Mouse (Mus musculus) heart, embryonic 10.5 days (tissue): ENCODE results near the gene Ranbp6. TPM values are rescaled to one million over a fixed set of nuclear protein-coding genes. Genes with fewer than 3 reads are reported as not detected.

ENCODE experiments used
- DNase-seq: peaks from one replicate; pipeline ENCODE4 v3.0.0-alpha.2; 2017; ENCODE audit warnings: low spot score
- H3K27ac ChIP-seq: fragments of 300-500 bp; sonication (generic); 2 replicates; pipeline ENCODE4 v1.5.1; 2016; ENCODE audit warnings: mild to moderate bottlenecking
- H3K27me3 ChIP-seq: fragments of 300-500 bp; sonication (generic); 2 replicates; pipeline ENCODE4 v1.6.1; 2016; ENCODE audit warnings: mild to moderate bottlenecking; ENCODE audit not compliant: poor library complexity, insufficient read depth, severe bottlenecking
- H3K36me3 ChIP-seq: fragments of 300-500 bp; sonication (generic); 2 replicates; pipeline ENCODE4 v1.6.1; 2016; ENCODE audit warnings: mild to moderate bottlenecking, moderate library complexity
- H3K4me1 ChIP-seq: fragments of 300-500 bp; sonication (generic); 2 replicates; pipeline ENCODE4 v1.6.1; 2016; ENCODE audit warnings: mild to moderate bottlenecking
- H3K4me3 ChIP-seq: fragments of 300-500 bp; sonication (generic); 2 replicates; pipeline ENCODE4 v1.5.1; 2016; ENCODE audit warnings: mild to moderate bottlenecking, moderate library complexity
- H3K9me3 ChIP-seq: fragments of 300-500 bp; sonication (generic); 2 replicates; pipeline ENCODE4 v1.6.1; 2016; ENCODE audit warnings: mild to moderate bottlenecking, moderate library complexity
- WGBS: fragments of 180-500 bp; shearing (Covaris S2); methylation state at CpG from one replicate; pipeline ENCODE4 v1.1.7; 2016; 5-methylcytosine and 5-hydroxymethylcytosine counted together
- polyA plus RNA-seq: library from polyadenylated mRNA; unstranded; fragments of >200 nt; fragmentation: Nextera tagmentation; extraction: Ambion mirVana; gene quantifications from 2 replicates; pipeline ENCODE4 v1.2.1, GENCODE M21; 2016

Gene Ranbp6
- 16.2 and 19.7 TPM in 2 replicates for polyA plus RNA-seq

- H3K36me3 ChIP-seq: peaks cover 28% of the 10 kb centered on the region
- H3K27ac ChIP-seq: peak within 1 kb of the TSS; percentile 90
- DNase-seq: peak; percentile 94
- WGBS: under 1% methylated on average over 47 of the region's 47 CpGs
- H3K27me3 ChIP-seq: no peaks in the 10 kb centered on the region
- peaks cover 9% of the 10 kb centered on the region for H3K4me1 ChIP-seq
- H3K9me3 ChIP-seq: no peaks in the 10 kb centered on the region
- H3K4me3 ChIP-seq: peak within 1 kb of the TSS; percentile 81
Measured at GRCm38 (mm10) chr19:29812581-29813460, at the start of gene Ranbp6. Gene Ranbp6, minus strand, starts transcription at chr19:29812974.

- no peak overlapping the region for H3K27ac ChIP-seq
- no peaks in the 10 kb centered on the region for H3K27me3 ChIP-seq
- 82% methylated on average over 4 of the region's 4 CpGs for WGBS
- DNase-seq: no peak
- H3K4me3 ChIP-seq: no peak overlapping the region
- H3K9me3 ChIP-seq: no peaks in the 10 kb centered on the region
- no peaks in the 10 kb centered on the region for H3K36me3 ChIP-seq
- 0 out of 2 replicates have a peak, but pooled peaks cover 8% of the 10 kb centered on the region for H3K4me1 ChIP-seq
Measured at GRCm38 (mm10) chr19:29860816-29861215, 48.0 kb upstream of the Ranbp6 start.

GRCm38 (mm10) chr19:29857267-29857666 lies 44.5 kb upstream of the Ranbp6 start:
- Histone ChIP-seq H3K9me3 (no peaks in the 10 kb centered on the region), H3K27me3 (no peaks in the 10 kb centered on the region), H3K27ac (no peak overlapping the region), H3K36me3 (no peaks in the 10 kb centered on the region), H3K4me3 (no peak overlapping the region), H3K4me1 (0 out of 2 replicates have a peak, but pooled peaks cover 8% of the 10 kb centered on the region)
- no peak for DNase-seq
- 86% methylated on average over 5 of the region's 5 CpGs for WGBS

GRCm38 (mm10) chr19:29853711-29854110 lies 40.9 kb upstream of the Ranbp6 start:
- Histone ChIP-seq H3K27ac (no peak overlapping the region), H3K4me3 (no peak overlapping the region), H3K4me1 (no peaks in the 10 kb centered on the region), H3K36me3 (no peaks in the 10 kb centered on the region), H3K9me3 (no peaks in the 10 kb centered on the region), H3K27me3 (peaks cover 4% of the 10 kb centered on the region; the same call in 1 of the 2 replicates)
- 66% methylated on average over 5 of the region's 5 CpGs for WGBS
- DNase-seq: no peak

GRCm38 (mm10) chr19:29851036-29851690 lies 38.4 kb upstream of the Ranbp6 start:
- Histone ChIP-seq H3K4me3 (no peak overlapping the region), H3K36me3 (no peaks in the 10 kb centered on the region), H3K4me1 (no peaks in the 10 kb centered on the region), H3K27ac (no peak overlapping the region), H3K9me3 (no peaks in the 10 kb centered on the region), H3K27me3 (peaks cover 4% of the 10 kb centered on the region; the same call in 1 of the 2 replicates)
- no peak for DNase-seq
- 54% methylated on average over 12 of the region's 12 CpGs for WGBS

- WGBS: 78% methylated on average over 11 of the region's 11 CpGs
- H3K4me1 ChIP-seq: no peaks in the 10 kb centered on the region
- H3K36me3 ChIP-seq: no peaks in the 10 kb centered on the region
- H3K27ac ChIP-seq: no peak overlapping the region
- H3K4me3 ChIP-seq: no peak overlapping the region
- no peak for DNase-seq
- H3K9me3 ChIP-seq: no peaks in the 10 kb centered on the region
- H3K27me3 ChIP-seq: peaks cover 4% of the 10 kb centered on the region; the same call in 1 of the 2 replicates
Measured at GRCm38 (mm10) chr19:29849924-29850551, 37.3 kb upstream of the Ranbp6 start.

GRCm38 (mm10) chr19:29844036-29844661 lies 31.4 kb upstream of the Ranbp6 start:
- no peaks in the 10 kb centered on the region for H3K27me3 ChIP-seq
- no peaks in the 10 kb centered on the region for H3K36me3 ChIP-seq
- H3K9me3 ChIP-seq: no peaks in the 10 kb centered on the region
- WGBS: 77% methylated on average over 12 of the region's 12 CpGs
- H3K4me3 ChIP-seq: no peak overlapping the region
- DNase-seq: no peak
- no peaks in the 10 kb centered on the region for H3K4me1 ChIP-seq
- H3K27ac ChIP-seq: no peak overlapping the region

GRCm38 (mm10) chr19:29843641-29844035 lies 30.9 kb upstream of the Ranbp6 start:
- no peaks in the 10 kb centered on the region for H3K27me3 ChIP-seq
- no peak overlapping the region for H3K27ac ChIP-seq
- WGBS: 53% methylated on average over 5 of the region's 5 CpGs
- H3K36me3 ChIP-seq: no peaks in the 10 kb centered on the region
- H3K9me3 ChIP-seq: no peaks in the 10 kb centered on the region
- H3K4me3 ChIP-seq: no peak overlapping the region
- DNase-seq: no peak
- no peaks in the 10 kb centered on the region for H3K4me1 ChIP-seq

- DNase-seq: no peak
- Histone ChIP-seq H3K36me3 (no peaks in the 10 kb centered on the region), H3K4me3 (no peak overlapping the region), H3K27me3 (no peaks in the 10 kb centered on the region), H3K4me1 (no peaks in the 10 kb centered on the region), H3K27ac (no peak overlapping the region), H3K9me3 (no peaks in the 10 kb centered on the region)
- 82% methylated on average over 8 of the region's 8 CpGs for WGBS
Measured at GRCm38 (mm10) chr19:29842973-29843372, 30.2 kb upstream of the Ranbp6 start.

GRCm38 (mm10) chr19:29840642-29841041 lies 27.9 kb upstream of the Ranbp6 start:
- no peak for DNase-seq
- Histone ChIP-seq H3K36me3 (no peaks in the 10 kb centered on the region), H3K27me3 (no peaks in the 10 kb centered on the region), H3K4me1 (no peaks in the 10 kb centered on the region), H3K4me3 (no peak overlapping the region), H3K27ac (no peak overlapping the region), H3K9me3 (no peaks in the 10 kb centered on the region)
- 88% methylated on average over 4 of the region's 4 CpGs for WGBS

GRCm38 (mm10) chr19:29838636-29839135 lies 25.9 kb upstream of the Ranbp6 start:
- WGBS: 74% methylated on average over 3 of the region's 3 CpGs
- no peak for DNase-seq

GRCm38 (mm10) chr19:29838171-29838570 lies 25.4 kb upstream of the Ranbp6 start:
- 70% methylated on average over 1 of the region's 1 CpGs for WGBS
- H3K4me1 ChIP-seq: no peaks in the 10 kb centered on the region

More at GRCm38 (mm10) chr19:29838636-29839135, 25.9 kb upstream of the Ranbp6 start:
- H3K4me1 ChIP-seq: no peaks in the 10 kb centered on the region
- no peaks in the 10 kb centered on the region for H3K27me3 ChIP-seq
- no peaks in the 10 kb centered on the region for H3K9me3 ChIP-seq
- no peaks in the 10 kb centered on the region for H3K36me3 ChIP-seq
- no peak overlapping the region for H3K4me3 ChIP-seq
- no peak overlapping the region for H3K27ac ChIP-seq

More at GRCm38 (mm10) chr19:29838171-29838570, 25.4 kb upstream of the Ranbp6 start:
- no peak for DNase-seq
- Histone ChIP-seq H3K9me3 (no peaks in the 10 kb centered on the region), H3K27me3 (no peaks in the 10 kb centered on the region), H3K36me3 (no peaks in the 10 kb centered on the region), H3K27ac (no peak overlapping the region), H3K4me3 (no peak overlapping the region)
